Mouse (Mus musculus): ENCODE measurements around the gene Lemd2.

Lemd2 gene

GRCm38 (mm10) chr17:27155752-27156151 lies 48.5 kb downstream of the Lemd2 start:
- DNase-seq, result no peak

- peak in 1 of 2 experiments; percentile 24 for DNase-seq
Observed at GRCm38 (mm10) chr17:27154881-27155280, 49.4 kb downstream of the Lemd2 start.

GRCm38 (mm10) chr17:27154256-27154655 lies 50.0 kb downstream of the Lemd2 start:
- peak in 1 of 2 experiments; percentile 34 for DNase-seq

- peak in 1 of 2 experiments; percentile 46 for DNase-seq
Observed at GRCm38 (mm10) chr17:27153773-27154193, 50.5 kb downstream of the Lemd2 start.

- peak in 1 of 2 experiments; percentile 38 for DNase-seq
Observed at GRCm38 (mm10) chr17:27152976-27153723, 51.1 kb downstream of the Lemd2 start.

GRCm38 (mm10) chr17:27151411-27151810 lies 52.9 kb downstream of the Lemd2 start:
- DNase-seq, result peak; percentile 11 to 34

GRCm38 (mm10) chr17:27150871-27151270 lies 53.4 kb downstream of the Lemd2 start:
- DNase-seq, result peak; percentile 41 to 80

GRCm38 (mm10) chr17:27146323-27146923 lies 57.8 kb downstream of the Lemd2 start:
- no peak for DNase-seq

GRCm38 (mm10) chr17:27144152-27144551 lies 60.1 kb downstream of the Lemd2 start:
- no peak for DNase-seq

GRCm38 (mm10) chr17:27141971-27142450 lies 62.3 kb downstream of the Lemd2 start:
- peak; percentile 32 to 72 for DNase-seq

GRCm38 (mm10) chr17:27140262-27140661 lies 64.0 kb downstream of the Lemd2 start:
- DNase-seq, result peak in 1 of 2 experiments; percentile 24
